Mouse (Mus musculus) spleen, postnatal 10 days (tissue): ENCODE data around the gene Pawr.

Experiments used
- DNase-seq, 2 experiments: peaks; one replicate each; pipeline ENCODE4 v3.0.0; 2021 to 2022; ENCODE audit warnings: low spot score in 2 of 2

The Pawr gene

GRCm38 (mm10) chr10:108391370-108391902 lies 59.5 kb downstream of the Pawr start:
- DNase-seq: no peak

DNA sequence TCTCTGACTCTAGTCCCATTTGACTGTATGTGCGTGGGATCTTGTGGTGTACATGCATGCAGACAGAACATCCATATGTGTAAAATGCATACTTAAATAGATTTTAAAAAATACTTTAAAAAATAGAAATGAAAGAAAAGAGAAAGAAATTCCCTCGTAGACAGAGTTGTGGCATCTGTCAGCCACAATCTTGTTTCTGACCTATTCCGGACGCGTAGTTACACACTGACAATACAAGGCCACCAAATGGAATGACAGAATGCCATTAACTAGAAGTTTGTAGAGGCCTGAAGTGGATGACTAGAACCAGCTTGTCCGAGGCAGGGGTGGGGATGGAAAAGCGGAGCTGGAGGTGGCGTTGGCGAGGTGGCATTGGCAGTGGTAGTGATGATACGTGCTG lies 60.2 kb downstream of the Pawr start:
- no peak for DNase-seq

- no peak for DNase-seq
These were observed 62.4 kb downstream of the Pawr start for GRCm38 (mm10) chr10:108394306-108394705.

GRCm38 (mm10) chr10:108395229-108395628 lies 63.3 kb downstream of the Pawr start:
- DNase-seq: no peak

GRCm38 (mm10) chr10:108395647-108396046 lies 63.7 kb downstream of the Pawr start:
- DNase-seq: no peak

GRCm38 (mm10) chr10:108402751-108403150 lies 70.8 kb downstream of the Pawr start:
- DNase-seq: no peak

- no peak for DNase-seq
These were observed 71.5 kb downstream of the Pawr start for GRCm38 (mm10) chr10:108403366-108403865.

- DNase-seq: no peak
These were observed 72.2 kb downstream of the Pawr start for GRCm38 (mm10) chr10:108404087-108404486.

- DNase-seq: no peak
These were observed 73.2 kb downstream of the Pawr start for GRCm38 (mm10) chr10:108405076-108405475.

GRCm38 (mm10) chr10:108405931-108406330 lies 74.0 kb downstream of the Pawr start:
- no peak for DNase-seq

GRCm38 (mm10) chr10:108406798-108407754 lies 75.2 kb downstream of the Pawr start:
- DNase-seq: no peak

GRCm38 (mm10) chr10:108408025-108408424 lies 76.1 kb downstream of the Pawr start:
- DNase-seq: no peak

- no peak for DNase-seq
These were observed 76.5 kb downstream of the Pawr start for GRCm38 (mm10) chr10:108408437-108408836.

- DNase-seq: no peak
These were observed 77.1 kb downstream of the Pawr start for GRCm38 (mm10) chr10:108408986-108409385.

- DNase-seq: no peak
These were observed 77.6 kb downstream of the Pawr start for GRCm38 (mm10) chr10:108409529-108409928.

DNA sequence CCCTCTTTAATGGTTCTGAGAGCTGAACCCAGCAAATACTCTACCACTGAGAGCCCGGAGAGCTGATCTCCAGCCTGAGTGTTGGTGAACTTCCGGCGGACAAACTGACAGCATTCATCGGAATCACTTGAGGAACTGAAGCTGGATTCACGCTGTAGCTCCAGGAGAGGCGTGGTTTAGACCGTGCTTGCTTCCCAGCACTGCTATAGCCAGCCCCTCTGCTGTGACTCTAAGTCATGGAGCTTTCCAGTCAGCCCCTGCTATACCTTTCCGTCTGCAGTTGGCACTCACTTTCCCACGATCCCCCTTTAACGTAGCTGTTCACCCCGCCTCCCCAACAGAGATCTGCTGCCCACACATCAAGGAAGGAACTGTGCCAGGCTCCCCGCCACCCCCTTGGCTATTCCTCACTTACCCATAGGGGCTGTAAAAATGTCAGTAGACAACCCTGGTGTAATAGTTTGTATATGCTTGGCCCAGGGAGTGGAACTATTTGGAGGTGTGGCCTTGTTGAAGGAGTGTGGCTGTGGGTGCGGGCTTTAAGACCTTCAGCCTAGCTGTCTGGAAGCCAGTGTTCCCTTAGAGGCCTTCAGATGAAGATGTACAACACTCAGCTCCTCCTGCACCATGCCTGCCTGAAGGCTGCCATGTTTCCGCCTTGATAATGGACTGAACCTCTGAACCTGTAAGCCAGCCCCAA lies 83.2 kb downstream of the Pawr start:
- DNase-seq: no peak

DNA sequence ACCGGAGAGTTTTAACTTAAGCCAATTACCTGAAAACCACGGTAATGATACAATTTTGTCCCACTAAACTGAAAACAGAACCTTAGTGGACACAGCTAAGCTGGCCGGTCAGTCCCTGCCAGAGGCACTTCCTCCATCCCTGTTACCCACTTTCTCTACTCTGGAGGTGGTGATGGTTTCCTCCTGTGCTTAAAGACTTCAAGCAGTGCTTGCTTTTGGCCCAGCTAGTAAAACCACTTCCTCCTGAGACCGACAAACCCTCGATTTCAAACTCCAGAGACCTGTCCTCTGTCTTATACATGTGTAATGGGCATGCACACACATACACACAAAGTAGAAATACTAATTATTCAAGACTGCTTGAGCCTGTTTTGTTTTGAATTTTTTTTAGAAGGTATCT lies 85.5 kb downstream of the Pawr start:
- DNase-seq: no peak

DNA sequence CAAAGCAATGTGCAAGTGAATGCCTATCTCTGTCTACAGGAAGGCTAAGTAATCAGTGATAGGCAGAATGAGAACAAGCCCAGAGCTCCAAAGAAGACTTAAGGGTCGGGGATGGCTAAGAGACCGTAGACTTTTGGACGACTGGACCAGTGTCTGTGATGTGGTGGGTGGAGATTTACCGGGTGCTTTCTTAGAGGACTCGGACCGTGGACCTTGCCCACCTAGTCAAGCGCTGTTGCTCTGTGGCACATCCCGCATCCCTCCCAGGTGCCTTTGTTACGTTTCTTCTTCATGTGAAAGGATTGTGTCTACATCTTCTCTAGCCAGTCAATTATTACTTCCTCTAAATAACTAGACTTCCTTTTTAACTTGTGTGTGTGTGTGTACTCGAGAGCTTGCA lies 98.6 kb downstream of the Pawr start:
- no peak for DNase-seq

GRCm38 (mm10) chr10:108432194-108432593 lies 100.3 kb downstream of the Pawr start:
- DNase-seq: no peak

GRCm38 (mm10) chr10:108433976-108434375 lies 102.1 kb downstream of the Pawr start:
- DNase-seq: no peak

- no peak for DNase-seq
These were observed 103.7 kb downstream of the Pawr start for GRCm38 (mm10) chr10:108435616-108436015.

GRCm38 (mm10) chr10:108436365-108436764 lies 104.4 kb downstream of the Pawr start:
- no peak for DNase-seq
